Mouse (Mus musculus): ENCODE results near the gene Espn.

Gene Espn

GRCm38 (mm10) chr4:152125161-152126025 lies 26.8 kb downstream of the Espn start:
- peak in 1 of 2 experiments; percentile 64 for DNase-seq (ENCODE audit: low spot score in 2 of 2)

GRCm38 (mm10) chr4:152124361-152124961 lies 27.7 kb downstream of the Espn start:
- no peak for DNase-seq (ENCODE audit: low spot score in 2 of 2)

DNA sequence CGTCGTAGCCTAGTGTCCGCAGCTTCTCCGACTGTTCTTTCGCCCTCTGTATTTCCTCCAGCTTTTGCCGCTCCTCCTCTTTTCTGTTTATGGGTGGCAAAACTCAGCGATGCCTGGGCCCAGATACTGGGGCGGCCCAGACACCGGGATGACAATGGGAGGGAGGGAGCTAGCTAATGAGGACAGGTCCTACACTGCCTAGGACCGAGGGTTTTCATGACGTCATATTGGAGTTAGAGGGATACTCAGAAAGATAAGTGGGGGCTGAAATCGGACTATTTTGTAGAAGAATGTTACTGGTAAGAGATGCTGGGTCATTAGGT lies 31.0 kb downstream of the Espn start:
- DNase-seq (ENCODE audit: low spot score in 2 of 2) = no peak

DNA sequence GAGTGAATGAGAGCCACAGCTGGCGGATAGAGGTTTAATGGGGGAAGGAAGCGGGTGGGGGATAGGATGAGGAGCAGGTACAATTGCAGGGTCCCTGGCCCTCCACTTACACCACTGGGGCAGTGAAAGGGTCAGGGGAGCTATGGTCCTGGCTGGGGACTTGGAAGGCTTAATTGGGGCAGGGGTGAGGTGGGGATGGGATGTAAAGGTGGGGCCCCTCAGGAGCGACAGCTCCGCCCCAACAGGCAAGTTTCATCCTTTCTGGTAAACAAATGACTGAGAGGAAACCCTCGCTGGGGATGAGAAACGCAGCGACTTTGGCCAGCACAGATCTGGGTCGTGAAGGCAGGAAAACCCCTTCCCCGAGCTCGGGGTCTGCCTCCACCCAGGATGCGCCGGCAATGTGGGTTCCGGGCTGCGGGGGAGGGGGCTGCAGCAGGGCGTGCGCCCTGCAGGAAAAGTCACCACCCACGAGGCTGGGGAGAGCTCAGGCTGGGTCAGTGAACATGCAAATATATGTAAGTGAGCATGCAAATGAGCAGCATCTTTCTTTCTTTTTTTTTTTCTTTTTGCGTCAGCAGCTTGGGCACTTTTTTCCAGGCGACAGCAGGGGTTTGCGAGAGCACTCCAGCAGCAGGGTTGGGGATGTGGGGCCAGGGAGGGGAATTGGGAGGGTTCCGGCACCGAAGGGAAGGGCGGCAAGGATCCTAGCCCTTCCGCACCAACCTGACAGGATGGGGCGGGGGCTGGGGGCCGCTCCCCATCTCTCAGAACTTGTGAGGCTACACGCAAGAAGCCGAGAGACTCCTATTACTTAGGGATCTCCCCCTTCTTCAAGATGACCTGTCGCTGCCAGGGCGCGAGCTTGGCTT lies 31.6 kb downstream of the Espn start:
- DNase-seq (ENCODE audit: low spot score in 2 of 2) = no peak

GRCm38 (mm10) chr4:152119396-152120292 lies 32.5 kb downstream of the Espn start:
- peak in 1 of 2 experiments; percentile 40 for DNase-seq (ENCODE audit: low spot score in 2 of 2)

DNA sequence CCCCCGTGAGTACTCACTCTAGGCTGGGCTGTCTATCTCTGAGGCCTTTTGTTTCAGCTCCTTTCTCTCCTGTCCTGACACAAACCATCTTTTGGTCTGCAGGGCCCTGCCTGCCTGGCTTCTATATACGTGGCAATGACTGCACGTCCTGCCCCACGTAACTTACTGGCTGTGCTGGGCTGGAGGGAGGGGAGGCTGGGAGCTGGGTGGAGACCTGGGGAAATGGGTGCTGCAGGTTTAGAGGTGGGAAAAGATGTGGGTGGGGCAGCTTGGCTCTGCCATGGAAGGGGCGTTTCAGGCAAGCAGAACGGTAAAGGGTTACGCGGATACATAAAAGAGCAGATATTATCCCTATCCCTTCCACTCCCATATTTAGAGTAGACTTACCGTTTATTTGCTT lies 34.6 kb downstream of the Espn start:
- no peak for DNase-seq (ENCODE audit: low spot score in 2 of 2)

DNA sequence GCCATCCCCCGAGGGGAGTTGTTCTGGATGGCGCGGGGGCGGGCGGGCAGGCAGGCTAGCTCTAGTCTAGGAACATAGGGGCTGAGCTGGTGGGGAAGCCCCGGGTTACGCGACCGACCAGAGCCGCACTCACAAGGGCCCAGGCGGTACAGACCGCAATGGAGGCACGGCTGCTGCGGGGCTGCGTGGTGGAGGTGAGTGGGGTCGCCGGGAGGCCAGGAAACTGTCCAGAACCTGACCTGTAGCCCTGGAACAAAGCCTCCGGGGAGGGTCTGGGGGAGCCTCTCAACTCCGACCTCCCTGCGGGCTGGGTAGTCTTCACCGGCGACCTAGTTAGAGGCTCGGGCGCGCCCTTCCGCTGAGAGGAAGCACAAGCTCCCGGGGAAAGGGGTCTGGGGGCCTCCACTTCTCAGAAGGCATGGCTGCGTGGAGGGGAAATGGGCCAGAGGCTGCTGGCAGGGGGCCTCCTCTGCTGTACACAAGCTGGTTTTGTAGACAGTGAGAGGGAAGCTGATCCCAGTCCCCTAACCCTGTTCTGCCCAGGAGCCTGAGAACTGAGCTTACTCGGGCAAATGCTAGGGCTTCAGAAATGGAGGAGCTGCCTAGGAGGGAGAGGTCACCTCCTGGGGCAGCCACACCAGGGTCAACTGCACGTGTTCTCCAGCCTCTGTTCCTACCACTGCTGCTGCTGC lies 36.1 kb downstream of the Espn start, which contains the start of gene Tnfrsf25:
Gene Tnfrsf25, plus strand, starts transcription at position 14 of the 692 bp plus-strand sequence.
- no peak for DNase-seq (ENCODE audit: low spot score in 2 of 2)

- DNase-seq (ENCODE audit: low spot score in 2 of 2) = no peak
Observed at GRCm38 (mm10) chr4:152114080-152114479, 38.1 kb downstream of the Espn start.

GRCm38 (mm10) chr4:152112329-152112728 lies 39.8 kb downstream of the Espn start:
- no peak for DNase-seq (ENCODE audit: low spot score in 2 of 2)

- DNase-seq (ENCODE audit: low spot score in 2 of 2) = no peak
Observed at GRCm38 (mm10) chr4:152110689-152111088, 41.5 kb downstream of the Espn start.

DNA sequence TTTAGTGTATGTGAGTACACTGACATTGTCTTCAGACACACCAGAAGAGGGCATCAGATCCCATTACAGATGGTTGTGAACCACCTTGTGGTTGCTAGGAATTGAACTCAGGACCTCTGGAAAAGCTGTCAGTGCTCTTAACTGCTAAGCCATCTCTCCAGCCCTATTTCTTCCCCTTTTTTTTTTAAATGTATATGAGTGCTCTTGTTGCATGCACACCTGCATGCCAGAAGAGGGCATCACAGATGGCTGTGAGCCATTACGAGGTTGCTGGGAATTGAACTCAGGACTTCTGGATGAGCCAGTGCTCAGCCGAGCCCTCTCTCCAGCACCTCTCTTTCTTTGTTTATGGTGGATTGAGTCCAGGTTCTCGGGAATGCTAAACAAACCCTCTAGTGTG lies 42.7 kb downstream of the Espn start:
- DNase-seq (ENCODE audit: low spot score in 2 of 2) = no peak

DNA sequence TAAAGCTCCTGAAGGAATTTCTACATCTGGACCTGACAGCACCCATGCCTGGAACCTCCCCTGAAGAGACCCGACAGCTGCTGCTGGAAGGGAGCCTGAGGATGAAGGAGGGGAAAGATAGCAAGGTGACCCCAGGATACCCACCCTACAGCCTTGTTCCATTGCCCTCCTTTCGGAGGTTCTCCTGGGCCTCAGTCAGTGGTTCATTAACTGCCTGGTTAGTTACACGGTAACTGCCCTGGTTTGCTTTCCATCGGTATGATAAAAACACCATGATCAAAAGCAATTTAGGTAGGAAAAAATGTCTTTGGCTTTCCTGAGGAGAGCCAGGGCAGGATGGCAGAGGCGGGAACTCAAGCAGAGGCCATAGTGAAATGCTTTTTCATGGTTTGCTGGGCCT lies 43.5 kb downstream of the Espn start:
- no peak for DNase-seq (ENCODE audit: low spot score in 2 of 2)

GRCm38 (mm10) chr4:152107971-152108509 lies 44.1 kb downstream of the Espn start:
- DNase-seq (ENCODE audit: low spot score in 2 of 2) = peak in 1 of 2 experiments; percentile 72

DNA sequence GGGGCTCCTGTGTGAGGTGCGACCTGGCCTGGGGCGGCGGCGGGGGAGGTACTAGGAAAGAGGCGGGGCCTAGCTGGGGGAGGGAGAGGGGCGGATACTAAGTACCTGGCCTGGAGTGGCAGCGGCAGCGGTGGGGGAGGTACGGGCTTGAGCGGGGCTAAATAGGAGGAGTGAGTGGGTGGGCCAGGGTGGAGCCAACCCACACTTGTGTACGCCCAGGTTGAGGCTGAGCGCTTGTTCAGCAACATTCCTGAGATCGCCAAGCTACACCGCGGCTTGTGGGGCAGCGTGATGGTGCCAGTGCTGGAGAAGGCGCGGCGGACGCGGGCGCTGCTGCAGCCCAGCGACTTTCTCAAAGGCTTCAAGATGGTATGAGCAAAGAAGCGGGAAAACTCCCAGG lies 44.7 kb downstream of the Espn start:
- DNase-seq (ENCODE audit: low spot score in 2 of 2) = peak in 1 of 2 experiments; percentile 73

DNA sequence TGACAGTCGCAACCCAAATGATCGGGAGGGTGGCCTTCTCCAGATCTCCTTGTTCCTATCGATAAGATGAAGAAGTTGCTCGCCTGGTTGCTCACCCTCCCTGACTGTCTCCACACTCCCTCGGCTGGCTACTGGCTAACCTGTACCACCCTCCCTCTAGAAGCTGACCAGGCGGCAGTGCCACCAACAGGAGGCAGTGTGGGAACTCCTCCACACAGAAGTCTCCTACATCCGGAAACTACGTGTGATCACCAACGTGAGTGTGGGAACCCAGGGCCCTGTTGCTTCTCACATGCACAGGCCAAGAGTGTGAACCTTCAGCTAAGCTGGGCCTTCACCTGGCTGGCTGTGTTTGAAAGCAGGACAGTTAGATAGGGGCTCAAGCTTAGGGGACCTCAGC lies 45.4 kb downstream of the Espn start:
- DNase-seq (ENCODE audit: low spot score in 2 of 2) = no peak

DNA sequence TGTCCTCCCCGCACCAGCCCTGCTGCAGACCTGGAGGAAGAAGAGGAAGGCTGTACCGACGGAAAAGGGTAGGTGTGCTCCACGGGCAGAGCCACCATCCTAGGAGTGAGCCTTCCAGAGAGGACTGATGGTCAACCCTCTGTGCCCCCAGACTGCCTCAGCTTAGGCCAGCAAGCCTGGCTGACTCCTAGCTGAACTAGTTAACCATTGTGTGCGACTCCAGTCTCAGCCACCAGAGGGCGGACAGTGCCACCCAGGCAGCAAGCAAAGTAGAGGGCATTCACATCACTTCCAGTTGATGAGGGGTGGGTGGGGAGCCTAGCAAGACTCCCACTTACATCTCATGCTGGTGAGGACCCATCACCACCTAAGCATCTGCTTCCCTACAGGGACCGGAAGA lies 49.1 kb downstream of the Espn start:
- DNase-seq (ENCODE audit: low spot score in 2 of 2) = no peak

GRCm38 (mm10) chr4:152101921-152102320 lies 50.2 kb downstream of the Espn start:
- no peak for DNase-seq (ENCODE audit: low spot score in 2 of 2)

DNA sequence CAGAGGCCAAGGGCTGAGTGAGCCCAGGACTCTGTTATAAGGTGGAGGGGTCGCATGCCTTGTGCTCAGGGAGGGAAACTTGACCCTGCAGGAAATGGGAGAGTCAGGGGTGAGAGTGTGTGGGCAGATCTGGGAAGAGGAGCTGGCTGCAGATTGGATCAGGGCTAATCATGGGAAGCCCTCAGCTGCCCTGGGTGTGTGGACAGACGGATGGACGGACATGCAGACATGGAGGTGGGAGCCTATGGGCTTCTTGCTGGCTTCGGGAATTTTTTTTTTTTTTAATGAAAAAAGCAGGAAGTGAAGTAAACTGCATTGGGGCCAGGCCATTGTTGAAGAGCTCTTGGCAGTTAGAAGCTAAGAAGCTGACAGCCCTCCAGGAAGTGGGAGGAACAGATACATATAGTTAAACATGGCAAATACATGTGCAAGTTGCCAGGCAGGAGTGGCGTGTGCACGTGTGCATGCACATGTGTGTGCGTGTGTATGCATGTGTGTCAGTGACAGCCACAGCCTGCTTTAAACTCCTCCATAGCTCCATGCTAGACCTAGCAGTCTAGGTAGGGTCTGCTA lies 51.0 kb downstream of the Espn start:
- DNase-seq (ENCODE audit: low spot score in 2 of 2) = no peak

- DNase-seq (ENCODE audit: low spot score in 2 of 2) = no peak
Observed at GRCm38 (mm10) chr4:152100541-152100940, 51.6 kb downstream of the Espn start.
